In genomic region chr1:93636211-93636897, GRCm38 (mm10) we compare ENCODE assay signal across 7 mouse cellular contexts. TPM values are rescaled to one million over a fixed set of nuclear protein-coding genes. Genes with fewer than 3 reads are reported as not detected.
A peak's percentile ranks its signal among the peaks of the same experiment; 100 is the strongest.
DNase-seq lines count a peak whose midpoint lies in the region; ATAC-seq lines count a peak whose summit lies in the region.

No protein-coding gene starts in this region.

- H3K27me3 ChIP-seq in embryonic facial prominence, embryonic 12.5 days = no peaks in the 10 kb centered on the region
- H3K27me3 ChIP-seq in intestine, embryonic 15.5 days (replicated peaks) = no peaks in the 10 kb centered on the region
- no peaks in the 10 kb centered on the region for H3K27me3 ChIP-seq in neural tube, embryonic 13.5 days

- H3K9ac ChIP-seq in embryonic facial prominence, embryonic 12.5 days = peak overlapping the region; percentile 48
- H3K9ac ChIP-seq in intestine, embryonic 15.5 days = peak overlapping the region; percentile 50
- H3K9ac ChIP-seq in neural tube, embryonic 13.5 days = peak overlapping the region; percentile 75

- peak overlapping the region; percentile 96 for H3K4me3 ChIP-seq in embryonic facial prominence, embryonic 12.5 days
- H3K4me3 ChIP-seq in intestine, embryonic 15.5 days (replicated peaks) = peak overlapping the region; percentile 100
- peak overlapping the region; percentile 97 for H3K4me3 ChIP-seq in neural tube, embryonic 13.5 days

- ATAC-seq in embryonic facial prominence, embryonic 12.5 days (ENCODE audit: insufficient number of reproducible peaks, insufficient read depth, low FRiP score, low TSS enrichment) = peak; percentile 2; the same call in 1 of the 2 replicates
- peak; percentile 43 for ATAC-seq in intestine, embryonic 15.5 days
- peak; percentile 38 for ATAC-seq in neural tube, embryonic 13.5 days (ENCODE audit: low read depth)

- H3K27ac ChIP-seq in embryonic facial prominence, embryonic 12.5 days = peak overlapping the region; percentile 82
- H3K27ac ChIP-seq in intestine, embryonic 15.5 days = peak overlapping the region; percentile 79
- H3K27ac ChIP-seq in neural tube, embryonic 13.5 days (replicated peaks) = peak overlapping the region; percentile 90

- H3K4me1 ChIP-seq in embryonic facial prominence, embryonic 12.5 days = peaks cover 15% of the 10 kb centered on the region
- peaks cover 7% of the 10 kb centered on the region for H3K4me1 ChIP-seq in intestine, embryonic 15.5 days (replicated peaks)
- peaks cover 30% of the 10 kb centered on the region for H3K4me1 ChIP-seq in neural tube, embryonic 13.5 days (replicated peaks)

- H3K9me3 ChIP-seq in embryonic facial prominence, embryonic 12.5 days = no peaks in the 10 kb centered on the region
- no peaks in the 10 kb centered on the region for H3K9me3 ChIP-seq in intestine, embryonic 15.5 days
- H3K9me3 ChIP-seq in neural tube, embryonic 13.5 days = no peaks in the 10 kb centered on the region

- peaks cover 11% of the 10 kb centered on the region; the same call in 1 of the 2 replicates for H3K36me3 ChIP-seq in embryonic facial prominence, embryonic 12.5 days
- H3K36me3 ChIP-seq in intestine, embryonic 15.5 days = peaks cover 3% of the 10 kb centered on the region; the same call in 1 of the 2 replicates
- H3K36me3 ChIP-seq in neural tube, embryonic 13.5 days = 0 out of 2 replicates have a peak, but pooled peaks cover 11% of the 10 kb centered on the region

- WGBS in embryonic facial prominence, embryonic 12.5 days = 37% methylated on average over 7 of the region's 7 CpGs
- WGBS in intestine, embryonic 15.5 days = 31% methylated on average over 7 of the region's 7 CpGs
- 38% methylated on average over 7 of the region's 7 CpGs for WGBS in neural tube, embryonic 13.5 days

- peak; percentile 34 for DNase-seq in ovary, postnatal 10 days (ENCODE audit: low spot score)
- DNase-seq in ovary, postnatal 36 days (ENCODE audit: low spot score) = no peak
- DNase-seq in thymus, adult 18-20 months = no peak
- DNase-seq in kidney, adult 18-20 months = no peak

- H3K4me2 ChIP-seq in embryonic facial prominence, embryonic 12.5 days (replicated peaks) = peak overlapping the region; percentile 73
- H3K4me2 ChIP-seq in intestine, embryonic 15.5 days (replicated peaks) = peak overlapping the region; percentile 86
- peak overlapping the region; percentile 82 for H3K4me2 ChIP-seq in neural tube, embryonic 13.5 days

RNA-seq across cellular contexts. Expression of gene Stk25, which starts 22.1 kb away (rescaled TPM):
- polyA plus RNA-seq in embryonic facial prominence, embryonic 12.5 days (2016; fragmentation: Nextera tagmentation; extraction: Ambion mirVana) = 196 and 197 TPM in 2 replicates
- 143 and 174 TPM in 2 replicates for polyA plus RNA-seq in intestine, embryonic 15.5 days (2015; fragmentation: Nextera tagmentation; extraction: Ambion mirVana)
- 305 and 310 TPM in 2 replicates for polyA plus RNA-seq in neural tube, embryonic 13.5 days (2015; fragmentation: Nextera tagmentation; extraction: Ambion mirVana)

RNA-seq across cellular contexts. Expression of gene Bok, which starts 49.1 kb away (rescaled TPM):
- 34.2 and 38.8 TPM in 2 replicates for polyA plus RNA-seq in embryonic facial prominence, embryonic 12.5 days (2016; fragmentation: Nextera tagmentation; extraction: Ambion mirVana)
- 48.3 and 54.9 TPM in 2 replicates for polyA plus RNA-seq in intestine, embryonic 15.5 days (2015; fragmentation: Nextera tagmentation; extraction: Ambion mirVana)
- polyA plus RNA-seq in neural tube, embryonic 13.5 days (2015; fragmentation: Nextera tagmentation; extraction: Ambion mirVana) = 58.2 and 62.0 TPM in 2 replicates
